Mouse (Mus musculus) erythroblast, adult 5-6 weeks (primary cell): ENCODE data around the gene Med13l. TPM values are rescaled to one million over a fixed set of nuclear protein-coding genes. Genes with fewer than 3 reads are reported as not detected.

ENCODE experiments used
- ATAC-seq: replicated peaks from 2 replicates; pipeline ENCODE4 v1.8.0; 2016; ENCODE audit warnings: moderate number of reproducible peaks, mild to moderate bottlenecking, moderate TSS enrichment, inconsistent platforms; ENCODE audit not compliant: poor library complexity, low FRiP score, severe bottlenecking
- total RNA-seq, 2 experiments: library from RNA; stranded (forward) in 1 of 2; stranded (reverse) in 1 of 2; fragments of 150-400 nt in 1 of 2; fragments of 200-764, 138-1000 nt in 1 of 2; gene quantifications; 2 replicates each; pipeline versions ENCODE4 v1.2.3 to v1.2.4; 2015 to 2017; ENCODE audit warnings: low replicate concordance in 2 of 2

Med13l gene
- total RNA-seq, 2 experiments from 2014 or later, result 49.2 to 82.2 TPM

- ATAC-seq, result no peak
Observed at GRCm38 (mm10) chr5:118676151-118676918, 115.9 kb downstream of the Med13l start.

GRCm38 (mm10) chr5:118679283-118679835 is 118.9 kb downstream of the Med13l start:
- no peak for ATAC-seq

GRCm38 (mm10) chr5:118680853-118681252 is 120.4 kb downstream of the Med13l start:
- no peak; the same call in 1 of the 2 replicates for ATAC-seq

GRCm38 (mm10) chr5:118682007-118682406 is 121.5 kb downstream of the Med13l start:
- ATAC-seq, result no peak

- ATAC-seq, result no peak
Observed at GRCm38 (mm10) chr5:118685145-118685544, 124.7 kb downstream of the Med13l start.

- ATAC-seq, result no peak
Observed at GRCm38 (mm10) chr5:118686021-118686420, 125.5 kb downstream of the Med13l start.

- ATAC-seq, result no peak
Observed at GRCm38 (mm10) chr5:118688886-118689835, 128.7 kb downstream of the Med13l start.

GRCm38 (mm10) chr5:118691025-118691709 is 130.7 kb downstream of the Med13l start:
- no peak for ATAC-seq

GRCm38 (mm10) chr5:118691710-118692040 is 131.2 kb downstream of the Med13l start:
- no peak for ATAC-seq

GRCm38 (mm10) chr5:118693996-118694395 is 133.5 kb downstream of the Med13l start:
- ATAC-seq, result no peak

- ATAC-seq, result no peak
Observed at GRCm38 (mm10) chr5:118697073-118697472, 136.6 kb downstream of the Med13l start.

- ATAC-seq, result no peak
Observed at GRCm38 (mm10) chr5:118700978-118701377, 140.5 kb downstream of the Med13l start.

GRCm38 (mm10) chr5:118702674-118703073 is 142.2 kb downstream of the Med13l start:
- ATAC-seq, result no peak

- ATAC-seq, result no peak
Observed at GRCm38 (mm10) chr5:118704148-118704547, 143.7 kb downstream of the Med13l start.

- no peak for ATAC-seq
Observed at GRCm38 (mm10) chr5:118704960-118705359, 144.5 kb downstream of the Med13l start.

GRCm38 (mm10) chr5:118706009-118706408 is 145.5 kb downstream of the Med13l start:
- ATAC-seq, result no peak

- no peak for ATAC-seq
Observed at GRCm38 (mm10) chr5:118706414-118706813, 145.9 kb downstream of the Med13l start.

GRCm38 (mm10) chr5:118707501-118707900 is 147.0 kb downstream of the Med13l start:
- ATAC-seq, result no peak

GRCm38 (mm10) chr5:118708215-118708949 is 147.9 kb downstream of the Med13l start:
- ATAC-seq, result peak; percentile 58; the same call in 1 of the 2 replicates
